Mouse (Mus musculus): ENCODE measurements around the gene Slc12a5. TPM values are rescaled to one million over a fixed set of nuclear protein-coding genes. Genes with fewer than 3 reads are reported as not detected.

The Slc12a5 gene
- polyA plus RNA-seq, 1 experiment from 2014 or later: 0.46 TPM

- 67% methylated on average over 4 of the region's 4 CpGs for WGBS
Measured at GRCm38 (mm10) chr2:164955725-164956124, 4.9 kb upstream of the Slc12a5 start.

GRCm38 (mm10) chr2:164956195-164956594 lies 4.4 kb upstream of the Slc12a5 start:
- 57% methylated on average over 5 of the region's 5 CpGs for WGBS
- peaks cover 3% of the 10 kb centered on the region for H3K9me3 ChIP-seq (replicated peaks; ENCODE audit: control insufficient read depth, low read length)
- H3K4me3 ChIP-seq (replicated peaks; ENCODE audit: low read length): no peak overlapping the region
- no peak overlapping the region for H3K27ac ChIP-seq (ENCODE audit: low read length)
- no peaks in the 10 kb centered on the region for H3K36me3 ChIP-seq (ENCODE audit: control insufficient read depth, insufficient read depth, low read length)
- no peaks in the 10 kb centered on the region; the same call in 1 of the 2 replicates for H3K4me1 ChIP-seq (ENCODE audit: control insufficient read depth, insufficient read depth, low read length)
- no peak overlapping the region for H3K4me2 ChIP-seq (ENCODE audit: low read depth, low read length)
- no peak for ATAC-seq (ENCODE audit: insufficient read depth, low FRiP score)
- H3K27me3 ChIP-seq (ENCODE audit: control insufficient read depth, insufficient read depth, low read length): peaks cover 22% of the 10 kb centered on the region
- H3K9ac ChIP-seq (ENCODE audit: low read length): no peak overlapping the region

More at GRCm38 (mm10) chr2:164955725-164956124, 4.9 kb upstream of the Slc12a5 start:
- Histone ChIP-seq H3K27ac (ENCODE audit: low read length) (no peak overlapping the region), H3K36me3 (ENCODE audit: control insufficient read depth, insufficient read depth, low read length) (no peaks in the 10 kb centered on the region), H3K4me1 (ENCODE audit: control insufficient read depth, insufficient read depth, low read length) (no peaks in the 10 kb centered on the region), H3K4me3 (replicated peaks; ENCODE audit: low read length) (no peak overlapping the region), H3K27me3 (ENCODE audit: control insufficient read depth, insufficient read depth, low read length) (peaks cover 27% of the 10 kb centered on the region), H3K9me3 (replicated peaks; ENCODE audit: control insufficient read depth, low read length) (peaks cover 3% of the 10 kb centered on the region), H3K4me2 (ENCODE audit: low read depth, low read length) (no peak overlapping the region), H3K9ac (ENCODE audit: low read length) (no peak overlapping the region)
- no peak for ATAC-seq (ENCODE audit: insufficient read depth, low FRiP score)

GRCm38 (mm10) chr2:164957548-164958315 lies 2.9 kb upstream of the Slc12a5 start:
- Histone ChIP-seq H3K36me3 (ENCODE audit: control insufficient read depth, insufficient read depth, low read length) (no peaks in the 10 kb centered on the region), H3K27me3 (ENCODE audit: control insufficient read depth, insufficient read depth, low read length) (peaks cover 9% of the 10 kb centered on the region; the same call in 1 of the 2 replicates), H3K4me3 (replicated peaks; ENCODE audit: low read length) (no peak overlapping the region), H3K4me1 (ENCODE audit: control insufficient read depth, insufficient read depth, low read length) (no peaks in the 10 kb centered on the region; the same call in 1 of the 2 replicates), H3K9me3 (replicated peaks; ENCODE audit: control insufficient read depth, low read length) (no peaks in the 10 kb centered on the region), H3K4me2 (ENCODE audit: low read depth, low read length) (no peak overlapping the region), H3K9ac (ENCODE audit: low read length) (no peak overlapping the region), H3K27ac (ENCODE audit: low read length) (no peak overlapping the region)
- no peak for ATAC-seq (ENCODE audit: insufficient read depth, low FRiP score)
- WGBS: 60% methylated on average over 9 of the region's 9 CpGs

- Histone ChIP-seq H3K27me3 (ENCODE audit: control insufficient read depth, insufficient read depth, low read length) (peaks cover 6% of the 10 kb centered on the region), H3K36me3 (ENCODE audit: control insufficient read depth, insufficient read depth, low read length) (no peaks in the 10 kb centered on the region), H3K4me1 (ENCODE audit: control insufficient read depth, insufficient read depth, low read length) (no peaks in the 10 kb centered on the region; the same call in 1 of the 2 replicates), H3K9ac (ENCODE audit: low read length) (no peak overlapping the region), H3K4me3 (replicated peaks; ENCODE audit: low read length) (no peak overlapping the region), H3K27ac (ENCODE audit: low read length) (no peak overlapping the region), H3K4me2 (ENCODE audit: low read depth, low read length) (0 out of 2 replicates have a peak overlapping the region, but pooled peaks have one; percentile 80), H3K9me3 (replicated peaks; ENCODE audit: control insufficient read depth, low read length) (no peaks in the 10 kb centered on the region)
- ATAC-seq (ENCODE audit: insufficient read depth, low FRiP score): no peak
- 12% methylated on average over 17 of the region's 17 CpGs for WGBS
Measured at GRCm38 (mm10) chr2:164961506-164962182, 1.0 kb downstream of the Slc12a5 start.

- H3K4me1 ChIP-seq (ENCODE audit: control insufficient read depth, insufficient read depth, low read length): no peaks in the 10 kb centered on the region; the same call in 1 of the 2 replicates
- H3K36me3 ChIP-seq (ENCODE audit: control insufficient read depth, insufficient read depth, low read length): no peaks in the 10 kb centered on the region
- no peak overlapping the region for H3K4me3 ChIP-seq (replicated peaks; ENCODE audit: low read length)
- H3K4me2 ChIP-seq (ENCODE audit: low read depth, low read length): no peak overlapping the region
- H3K27ac ChIP-seq (ENCODE audit: low read length): no peak overlapping the region
- 38% methylated on average over 7 of the region's 7 CpGs for WGBS
- ATAC-seq (ENCODE audit: insufficient read depth, low FRiP score): no peak
- H3K27me3 ChIP-seq (ENCODE audit: control insufficient read depth, insufficient read depth, low read length): peaks cover 12% of the 10 kb centered on the region
- H3K9ac ChIP-seq (ENCODE audit: low read length): no peak overlapping the region
- no peaks in the 10 kb centered on the region for H3K9me3 ChIP-seq (replicated peaks; ENCODE audit: control insufficient read depth, low read length)
Measured at GRCm38 (mm10) chr2:164962183-164962580, 1.6 kb downstream of the Slc12a5 start.

GRCm38 (mm10) chr2:164964242-164964894 lies 3.8 kb downstream of the Slc12a5 start:
- H3K4me2 ChIP-seq (ENCODE audit: low read depth, low read length): no peak overlapping the region
- no peak overlapping the region for H3K4me3 ChIP-seq (replicated peaks; ENCODE audit: low read length)
- H3K9me3 ChIP-seq (replicated peaks; ENCODE audit: control insufficient read depth, low read length): no peaks in the 10 kb centered on the region
- H3K27me3 ChIP-seq (ENCODE audit: control insufficient read depth, insufficient read depth, low read length): peaks cover 33% of the 10 kb centered on the region
- H3K4me1 ChIP-seq (ENCODE audit: control insufficient read depth, insufficient read depth, low read length): peaks cover 7% of the 10 kb centered on the region
- WGBS: 48% methylated on average over 9 of the region's 9 CpGs
- H3K9ac ChIP-seq (ENCODE audit: low read length): no peak overlapping the region
- no peak overlapping the region for H3K27ac ChIP-seq (ENCODE audit: low read length)
- no peaks in the 10 kb centered on the region for H3K36me3 ChIP-seq (ENCODE audit: control insufficient read depth, insufficient read depth, low read length)
- ATAC-seq (ENCODE audit: insufficient read depth, low FRiP score): no peak

- no peak overlapping the region for H3K27ac ChIP-seq (ENCODE audit: low read length)
- no peak overlapping the region for H3K4me3 ChIP-seq (replicated peaks; ENCODE audit: low read length)
- no peaks in the 10 kb centered on the region for H3K9me3 ChIP-seq (replicated peaks; ENCODE audit: control insufficient read depth, low read length)
- no peak overlapping the region for H3K4me2 ChIP-seq (ENCODE audit: low read depth, low read length)
- H3K9ac ChIP-seq (ENCODE audit: low read length): no peak overlapping the region
- peaks cover 7% of the 10 kb centered on the region for H3K4me1 ChIP-seq (ENCODE audit: control insufficient read depth, insufficient read depth, low read length)
- ATAC-seq (ENCODE audit: insufficient read depth, low FRiP score): no peak
- WGBS: 94% methylated on average over 1 of the region's 1 CpGs
- H3K27me3 ChIP-seq (ENCODE audit: control insufficient read depth, insufficient read depth, low read length): peaks cover 40% of the 10 kb centered on the region
- H3K36me3 ChIP-seq (ENCODE audit: control insufficient read depth, insufficient read depth, low read length): no peaks in the 10 kb centered on the region
Measured at GRCm38 (mm10) chr2:164964981-164965380, 4.4 kb downstream of the Slc12a5 start.

- WGBS: 16% methylated on average over 8 of the region's 8 CpGs
- no peak overlapping the region for H3K27ac ChIP-seq (ENCODE audit: low read length)
- H3K4me3 ChIP-seq (replicated peaks; ENCODE audit: low read length): no peak overlapping the region
- no peak overlapping the region for H3K4me2 ChIP-seq (ENCODE audit: low read depth, low read length)
- peaks cover 54% of the 10 kb centered on the region for H3K27me3 ChIP-seq (ENCODE audit: control insufficient read depth, insufficient read depth, low read length)
- H3K4me1 ChIP-seq (ENCODE audit: control insufficient read depth, insufficient read depth, low read length): peaks cover 7% of the 10 kb centered on the region; the same call in 1 of the 2 replicates
- no peaks in the 10 kb centered on the region for H3K9me3 ChIP-seq (replicated peaks; ENCODE audit: control insufficient read depth, low read length)
- no peak overlapping the region for H3K9ac ChIP-seq (ENCODE audit: low read length)
- no peak for ATAC-seq (ENCODE audit: insufficient read depth, low FRiP score)
- H3K36me3 ChIP-seq (ENCODE audit: control insufficient read depth, insufficient read depth, low read length): no peaks in the 10 kb centered on the region
Measured at GRCm38 (mm10) chr2:164966381-164966780, 5.8 kb downstream of the Slc12a5 start.

- Histone ChIP-seq H3K27ac (ENCODE audit: low read length) (no peak overlapping the region), H3K9me3 (replicated peaks; ENCODE audit: control insufficient read depth, low read length) (no peaks in the 10 kb centered on the region), H3K36me3 (ENCODE audit: control insufficient read depth, insufficient read depth, low read length) (no peaks in the 10 kb centered on the region), H3K4me1 (ENCODE audit: control insufficient read depth, insufficient read depth, low read length) (peaks cover 7% of the 10 kb centered on the region; the same call in 1 of the 2 replicates), H3K9ac (ENCODE audit: low read length) (no peak overlapping the region), H3K4me2 (ENCODE audit: low read depth, low read length) (no peak overlapping the region), H3K27me3 (ENCODE audit: control insufficient read depth, insufficient read depth, low read length) (peaks cover 60% of the 10 kb centered on the region), H3K4me3 (replicated peaks; ENCODE audit: low read length) (no peak overlapping the region)
- ATAC-seq (ENCODE audit: insufficient read depth, low FRiP score): no peak
- WGBS: 15% methylated on average over 6 of the region's 6 CpGs
Measured at GRCm38 (mm10) chr2:164967193-164967592, 6.6 kb downstream of the Slc12a5 start.

Data from stomach, embryonic 16.5 days (tissue).